Mouse (Mus musculus) neural tube, embryonic 14.5 days (tissue): ENCODE data around the gene Vinac1. TPM values are rescaled to one million over a fixed set of nuclear protein-coding genes. Genes with fewer than 3 reads are reported as not detected.

Experiments used
- ATAC-seq: fragments of 200-750 bp; cut with Nextera tagmentation; 2 replicates; pipeline ENCODE4 v1.8.0; 2017; ENCODE audit warnings: low read depth, mild to moderate bottlenecking, moderate TSS enrichment, moderate library complexity
- H3K27ac ChIP-seq: fragments of 300-500 bp; sonication (generic); 2 replicates; pipeline ENCODE4 v1.5.1; 2014; ENCODE audit warnings: low read depth, mild to moderate bottlenecking, control low read depth, low read length, moderate library complexity, mixed read lengths
- H3K27me3 ChIP-seq: fragments of 300-500 bp; sonication (generic); 2 replicates; pipeline ENCODE4 v1.6.1; 2014; ENCODE audit warnings: low read length; ENCODE audit not compliant: control insufficient read depth, insufficient read depth
- H3K36me3 ChIP-seq: fragments of 300-500 bp; sonication (generic); 2 replicates; pipeline ENCODE4 v1.6.1; 2014; ENCODE audit warnings: low read length, mixed read lengths; ENCODE audit not compliant: control insufficient read depth, insufficient read depth
- H3K4me1 ChIP-seq: fragments of 300-500 bp; sonication (generic); 2 replicates; pipeline ENCODE4 v1.6.1; 2014; ENCODE audit warnings: low read length; ENCODE audit not compliant: control insufficient read depth, insufficient read depth
- H3K4me2 ChIP-seq: fragments of 300-500 bp; sonication (generic); 2 replicates; pipeline ENCODE4 v1.6.1; 2014; ENCODE audit warnings: mild to moderate bottlenecking, low read depth, low read length, control low read depth
- H3K4me3 ChIP-seq: fragments of 300-500 bp; sonication (generic); 2 replicates; pipeline ENCODE4 v1.5.1; 2014; ENCODE audit warnings: low read depth, low read length, control low read depth, mixed read lengths
- H3K9ac ChIP-seq: fragments of 300-500 bp; sonication (generic); replicated peaks from 2 replicates; pipeline ENCODE4 v1.6.1; 2014; ENCODE audit warnings: low read depth, mild to moderate bottlenecking, control low read depth, low read length, mixed read lengths
- H3K9me3 ChIP-seq: fragments of 300-500 bp; sonication (generic); 2 replicates; pipeline ENCODE4 v1.6.1; 2016; ENCODE audit warnings: low read length; ENCODE audit not compliant: control insufficient read depth
- WGBS: fragments of 180-500 bp; shearing (Covaris S2); extraction: QIAGEN DNeasy Blood & Tissue Kit; methylation state at CpG from one replicate; pipeline ENCODE4 v1.1.7; 2014; 5-methylcytosine and 5-hydroxymethylcytosine counted together
- polyA plus RNA-seq: library from polyadenylated mRNA; unstranded; fragments of >200 nt; fragmentation: Nextera tagmentation; extraction: Ambion mirVana; gene quantifications from 2 replicates; pipeline ENCODE4 v1.2.1, GENCODE M21; 2014

Gene Vinac1
- polyA plus RNA-seq, 1 experiment from 2014 or later = 1.3 TPM

- no peak for ATAC-seq
- 66% methylated on average over 4 of the region's 4 CpGs for WGBS
- no peak overlapping the region for H3K27ac ChIP-seq
- H3K4me3 ChIP-seq = no peak overlapping the region
- no peaks in the 10 kb centered on the region for H3K9me3 ChIP-seq
- H3K4me1 ChIP-seq = no peaks in the 10 kb centered on the region
- H3K27me3 ChIP-seq = no peaks in the 10 kb centered on the region
- H3K9ac ChIP-seq = no peak overlapping the region
- no peaks in the 10 kb centered on the region for H3K36me3 ChIP-seq
- H3K4me2 ChIP-seq = no peak overlapping the region
These were observed 4.5 kb upstream of the Vinac1 start for GRCm38 (mm10) chr2:129052451-129052983.

GRCm38 (mm10) chr2:129046846-129047196 is 1.2 kb downstream of the Vinac1 start:
- Histone ChIP-seq H3K4me2 (no peak overlapping the region), H3K27me3 (no peaks in the 10 kb centered on the region), H3K4me3 (no peak overlapping the region), H3K9ac (no peak overlapping the region), H3K36me3 (no peaks in the 10 kb centered on the region), H3K4me1 (no peaks in the 10 kb centered on the region), H3K9me3 (no peaks in the 10 kb centered on the region), H3K27ac (no peak overlapping the region)
- no peak for ATAC-seq
- WGBS = 88% methylated on average over 4 of the region's 4 CpGs

GRCm38 (mm10) chr2:129046172-129046845 is 1.7 kb downstream of the Vinac1 start:
- Histone ChIP-seq H3K36me3 (no peaks in the 10 kb centered on the region), H3K27ac (no peak overlapping the region), H3K9me3 (no peaks in the 10 kb centered on the region), H3K4me1 (no peaks in the 10 kb centered on the region), H3K9ac (no peak overlapping the region), H3K27me3 (no peaks in the 10 kb centered on the region), H3K4me3 (no peak overlapping the region), H3K4me2 (no peak overlapping the region)
- 58% methylated on average over 6 of the region's 6 CpGs for WGBS
- ATAC-seq = no peak

- Histone ChIP-seq H3K4me1 (0 out of 2 replicates have a peak, but pooled peaks cover 4% of the 10 kb centered on the region), H3K9ac (no peak overlapping the region), H3K9me3 (no peaks in the 10 kb centered on the region), H3K4me3 (no peak overlapping the region), H3K27ac (no peak overlapping the region), H3K27me3 (peaks cover 4% of the 10 kb centered on the region), H3K4me2 (no peak overlapping the region), H3K36me3 (no peaks in the 10 kb centered on the region)
- WGBS = 35% methylated on average over 6 of the region's 6 CpGs
- no peak for ATAC-seq
These were observed 7.4 kb downstream of the Vinac1 start for GRCm38 (mm10) chr2:129040567-129040966.

GRCm38 (mm10) chr2:129038937-129039631 is 8.9 kb downstream of the Vinac1 start:
- 0 out of 2 replicates have a peak, but pooled peaks cover 4% of the 10 kb centered on the region for H3K4me1 ChIP-seq
- peak overlapping the region; percentile 89 for H3K4me2 ChIP-seq
- peak overlapping the region; percentile 55; the same call in 1 of the 2 replicates for H3K27ac ChIP-seq
- peak overlapping the region; percentile 42 for H3K4me3 ChIP-seq
- peaks cover 4% of the 10 kb centered on the region for H3K27me3 ChIP-seq
- peak overlapping the region; percentile 61 for H3K9ac ChIP-seq
- WGBS = 1% methylated on average over 62 of the region's 62 CpGs
- no peaks in the 10 kb centered on the region for H3K9me3 ChIP-seq
- ATAC-seq = peak; percentile 86
- no peaks in the 10 kb centered on the region for H3K36me3 ChIP-seq

GRCm38 (mm10) chr2:129038426-129038936 is 9.5 kb downstream of the Vinac1 start:
- 37% methylated on average over 15 of the region's 15 CpGs for WGBS
- Histone ChIP-seq H3K27me3 (peaks cover 4% of the 10 kb centered on the region), H3K36me3 (no peaks in the 10 kb centered on the region), H3K9me3 (no peaks in the 10 kb centered on the region), H3K4me2 (peak overlapping the region; percentile 89), H3K4me1 (0 out of 2 replicates have a peak, but pooled peaks cover 4% of the 10 kb centered on the region), H3K9ac (peak overlapping the region; percentile 61), H3K4me3 (peak overlapping the region; percentile 42), H3K27ac (no peak overlapping the region)
- ATAC-seq = peak; percentile 7; the same call in 1 of the 2 replicates

GRCm38 (mm10) chr2:129035381-129035780 is 12.6 kb downstream of the Vinac1 start:
- Histone ChIP-seq H3K27ac (no peak overlapping the region), H3K4me1 (0 out of 2 replicates have a peak, but pooled peaks cover 4% of the 10 kb centered on the region), H3K9me3 (no peaks in the 10 kb centered on the region), H3K4me2 (no peak overlapping the region), H3K9ac (no peak overlapping the region), H3K27me3 (peaks cover 4% of the 10 kb centered on the region), H3K36me3 (no peaks in the 10 kb centered on the region), H3K4me3 (no peak overlapping the region)
- no peak for ATAC-seq
- 88% methylated on average over 5 of the region's 5 CpGs for WGBS

GRCm38 (mm10) chr2:129024820-129025219 is 23.2 kb downstream of the Vinac1 start:
- Histone ChIP-seq H3K27ac (no peak overlapping the region), H3K27me3 (no peaks in the 10 kb centered on the region), H3K9me3 (no peaks in the 10 kb centered on the region), H3K4me1 (no peaks in the 10 kb centered on the region), H3K36me3 (no peaks in the 10 kb centered on the region), H3K9ac (no peak overlapping the region), H3K4me3 (no peak overlapping the region), H3K4me2 (no peak overlapping the region)
- 83% methylated on average over 9 of the region's 9 CpGs for WGBS
- no peak for ATAC-seq

GRCm38 (mm10) chr2:129020106-129020505 is 27.9 kb downstream of the Vinac1 start:
- H3K36me3 ChIP-seq = peaks cover 2% of the 10 kb centered on the region; the same call in 1 of the 2 replicates
- no peak overlapping the region for H3K9ac ChIP-seq
- no peak overlapping the region for H3K4me3 ChIP-seq
- no peaks in the 10 kb centered on the region for H3K27me3 ChIP-seq
- no peak for ATAC-seq
- whole genome bisulfite sequencing = 93% methylated on average over 2 of the region's 2 CpGs
- H3K4me1 ChIP-seq = no peaks in the 10 kb centered on the region
- H3K27ac ChIP-seq = no peak overlapping the region
- H3K4me2 ChIP-seq = no peak overlapping the region
- no peaks in the 10 kb centered on the region for H3K9me3 ChIP-seq
